Mouse (Mus musculus) hindbrain, embryonic 16.5 days (tissue): ENCODE results near the gene Sectm1a. TPM values are rescaled to one million over a fixed set of nuclear protein-coding genes. Genes with fewer than 3 reads are reported as not detected.

Source experiments
- ATAC-seq: fragments of 200-750 bp; cut with Nextera tagmentation; 2 replicates; pipeline ENCODE4 v1.8.0; 2017; ENCODE audit warnings: moderate TSS enrichment, moderate library complexity
- H3K27ac ChIP-seq: fragments of 300-500 bp; sonication (generic); 2 replicates; pipeline ENCODE4 v1.5.1; 2014; ENCODE audit warnings: low read depth, mild to moderate bottlenecking, control low read depth, low read length, moderate library complexity
- H3K27me3 ChIP-seq: fragments of 300-500 bp; sonication (generic); replicated peaks from 2 replicates; pipeline ENCODE4 v1.6.1; 2014; ENCODE audit warnings: low read length; ENCODE audit not compliant: control insufficient read depth, insufficient read depth
- H3K36me3 ChIP-seq: fragments of 300-500 bp; sonication (generic); 2 replicates; pipeline ENCODE4 v1.6.1; 2014; ENCODE audit warnings: mild to moderate bottlenecking, low read length, moderate library complexity, mixed read lengths; ENCODE audit not compliant: control insufficient read depth, insufficient read depth
- H3K4me1 ChIP-seq: fragments of 300-500 bp; sonication (generic); 2 replicates; pipeline ENCODE4 v1.6.1; 2014; ENCODE audit warnings: low read depth, low read length; ENCODE audit not compliant: control insufficient read depth, insufficient read depth
- H3K4me2 ChIP-seq: fragments of 300-500 bp; sonication (generic); 2 replicates; pipeline ENCODE4 v1.6.1; 2014; ENCODE audit warnings: mild to moderate bottlenecking, low read length, control low read depth, moderate library complexity
- H3K4me3 ChIP-seq: fragments of 300-500 bp; sonication (generic); 2 replicates; pipeline ENCODE4 v1.5.1; 2014; ENCODE audit warnings: mild to moderate bottlenecking, low read length, control low read depth, moderate library complexity
- H3K9ac ChIP-seq: fragments of 300-500 bp; sonication (generic); 2 replicates; pipeline ENCODE4 v1.6.1; 2014; ENCODE audit warnings: low read depth, mild to moderate bottlenecking, control low read depth, low read length, moderate library complexity
- H3K9me3 ChIP-seq: fragments of 300-500 bp; sonication (generic); 2 replicates; pipeline ENCODE4 v1.6.1; 2014; ENCODE audit warnings: mild to moderate bottlenecking, low read length, moderate library complexity; ENCODE audit not compliant: control insufficient read depth
- WGBS: fragments of 180-500 bp; shearing (Covaris S2); extraction: QIAGEN DNeasy Blood & Tissue Kit; methylation state at CpG from one replicate; pipeline ENCODE4 v1.1.7; 2014; 5-methylcytosine and 5-hydroxymethylcytosine counted together
- polyA plus RNA-seq: library from polyadenylated mRNA; unstranded; fragments of >200 nt; fragmentation: Nextera tagmentation; extraction: Ambion mirVana; gene quantifications from 2 replicates; pipeline ENCODE4 v1.2.1, GENCODE M21; 2015

Gene Sectm1a
- polyA plus RNA-seq, 1 experiment from 2014 or later: not detected

GRCm38 (mm10) chr11:121019501-121019900, 61.5 kb downstream of the Sectm1a start:
- no peak overlapping the region for H3K9ac ChIP-seq
- H3K4me3 ChIP-seq: no peak overlapping the region
- H3K4me2 ChIP-seq: no peak overlapping the region
- H3K27ac ChIP-seq: no peak overlapping the region
- H3K36me3 ChIP-seq: no peaks in the 10 kb centered on the region
- no peaks in the 10 kb centered on the region for H3K27me3 ChIP-seq
- no peak for ATAC-seq
- no peaks in the 10 kb centered on the region for H3K4me1 ChIP-seq
- 81% methylated on average over 5 of the region's 5 CpGs for WGBS
- H3K9me3 ChIP-seq: no peaks in the 10 kb centered on the region

GRCm38 (mm10) chr11:121017703-121018102, 63.3 kb downstream of the Sectm1a start:
- H3K4me1 ChIP-seq: no peaks in the 10 kb centered on the region
- WGBS: 39% methylated on average over 3 of the region's 3 CpGs
- H3K9ac ChIP-seq: no peak overlapping the region
- no peaks in the 10 kb centered on the region for H3K27me3 ChIP-seq
- H3K27ac ChIP-seq: no peak overlapping the region
- ATAC-seq: peak; percentile 84
- no peak overlapping the region for H3K4me2 ChIP-seq
- H3K4me3 ChIP-seq: no peak overlapping the region
- no peaks in the 10 kb centered on the region for H3K36me3 ChIP-seq
- H3K9me3 ChIP-seq: no peaks in the 10 kb centered on the region

Other genes starting within 250 kb of the Sectm1a start
- gene Ccdc57, start 148.3 kb downstream of the Sectm1a start, polyA plus RNA-seq: 6.3 and 6.7 TPM in 2 replicates
- 11.5 and 15.2 TPM in 2 replicates for gene Slc16a3, start 132.7 kb downstream of the Sectm1a start, polyA plus RNA-seq
- 124 and 141 TPM in 2 replicates for gene Csnk1d, start 89.9 kb downstream of the Sectm1a start, polyA plus RNA-seq
- gene Cd7, start 41.8 kb downstream of the Sectm1a start, polyA plus RNA-seq: 0.29 TPM in 1 of 2 replicates, not detected in the other
- not detected in 2 replicates for gene Sectm1b, start 17.7 kb downstream of the Sectm1a start, polyA plus RNA-seq
- not detected in 2 replicates for gene Tex19.2, start 37.5 kb upstream of the Sectm1a start, polyA plus RNA-seq
- gene Tex19.1, start 64.9 kb upstream of the Sectm1a start, polyA plus RNA-seq: not detected in 2 replicates
- 0.73 and 0.89 TPM in 2 replicates for gene Uts2r, start 79.1 kb upstream of the Sectm1a start, polyA plus RNA-seq
- 31.4 and 37.9 TPM in 2 replicates for gene Hexdc, start 123.2 kb upstream of the Sectm1a start, polyA plus RNA-seq
- 32.7 and 33.3 TPM in 2 replicates for gene Ogfod3, start 123.5 kb upstream of the Sectm1a start, polyA plus RNA-seq
- 36.8 and 41.0 TPM in 2 replicates for gene Cybc1, start 148.1 kb upstream of the Sectm1a start, polyA plus RNA-seq
- 85.9 and 89.8 TPM in 2 replicates for gene Narf, start 156.0 kb upstream of the Sectm1a start, polyA plus RNA-seq
- gene Foxk2, start 178.8 kb upstream of the Sectm1a start, polyA plus RNA-seq: 11.6 and 12.5 TPM in 2 replicates